Mouse (Mus musculus) limb, embryonic 10.5 days (tissue): ENCODE results near the gene Gpt2. TPM values are rescaled to one million over a fixed set of nuclear protein-coding genes. Genes with fewer than 3 reads are reported as not detected.

ENCODE experiments used
- DNase-seq: peaks from one replicate; pipeline ENCODE4 v3.0.0-alpha.2; 2017; ENCODE audit warnings: low spot score
- H3K27ac ChIP-seq: fragments of 300-500 bp; sonication (generic); 2 replicates; pipeline ENCODE4 v1.5.1; 2016; ENCODE audit warnings: mild to moderate bottlenecking
- H3K27me3 ChIP-seq: fragments of 300-500 bp; sonication (generic); 2 replicates; pipeline ENCODE4 v1.6.1; 2016; ENCODE audit warnings: low read depth, mild to moderate bottlenecking; ENCODE audit not compliant: poor library complexity, severe bottlenecking
- H3K36me3 ChIP-seq: fragments of 300-500 bp; sonication (generic); 2 replicates; pipeline ENCODE4 v1.6.1; 2016; ENCODE audit warnings: mild to moderate bottlenecking, moderate library complexity
- H3K4me1 ChIP-seq: fragments of 300-500 bp; sonication (generic); 2 replicates; pipeline ENCODE4 v1.6.1; 2016
- H3K4me3 ChIP-seq: fragments of 300-500 bp; sonication (generic); 2 replicates; pipeline ENCODE4 v1.5.1; 2016; ENCODE audit warnings: mild to moderate bottlenecking, moderate library complexity
- H3K9me3 ChIP-seq: fragments of 300-500 bp; sonication (generic); replicated peaks from 2 replicates; pipeline ENCODE4 v1.6.1; 2016; ENCODE audit warnings: mild to moderate bottlenecking
- WGBS: fragments of 180-500 bp; shearing (Covaris S2); methylation state at CpG from one replicate; pipeline ENCODE4 v1.1.7; 2016; 5-methylcytosine and 5-hydroxymethylcytosine counted together
- polyA plus RNA-seq: library from polyadenylated mRNA; unstranded; fragments of >200 nt; fragmentation: Nextera tagmentation; extraction: Ambion mirVana; gene quantifications from 2 replicates; pipeline ENCODE4 v1.2.1, GENCODE M21; 2016

The Gpt2 gene
- polyA plus RNA-seq, 1 experiment from 2014 or later = 65.8 TPM

DNA sequence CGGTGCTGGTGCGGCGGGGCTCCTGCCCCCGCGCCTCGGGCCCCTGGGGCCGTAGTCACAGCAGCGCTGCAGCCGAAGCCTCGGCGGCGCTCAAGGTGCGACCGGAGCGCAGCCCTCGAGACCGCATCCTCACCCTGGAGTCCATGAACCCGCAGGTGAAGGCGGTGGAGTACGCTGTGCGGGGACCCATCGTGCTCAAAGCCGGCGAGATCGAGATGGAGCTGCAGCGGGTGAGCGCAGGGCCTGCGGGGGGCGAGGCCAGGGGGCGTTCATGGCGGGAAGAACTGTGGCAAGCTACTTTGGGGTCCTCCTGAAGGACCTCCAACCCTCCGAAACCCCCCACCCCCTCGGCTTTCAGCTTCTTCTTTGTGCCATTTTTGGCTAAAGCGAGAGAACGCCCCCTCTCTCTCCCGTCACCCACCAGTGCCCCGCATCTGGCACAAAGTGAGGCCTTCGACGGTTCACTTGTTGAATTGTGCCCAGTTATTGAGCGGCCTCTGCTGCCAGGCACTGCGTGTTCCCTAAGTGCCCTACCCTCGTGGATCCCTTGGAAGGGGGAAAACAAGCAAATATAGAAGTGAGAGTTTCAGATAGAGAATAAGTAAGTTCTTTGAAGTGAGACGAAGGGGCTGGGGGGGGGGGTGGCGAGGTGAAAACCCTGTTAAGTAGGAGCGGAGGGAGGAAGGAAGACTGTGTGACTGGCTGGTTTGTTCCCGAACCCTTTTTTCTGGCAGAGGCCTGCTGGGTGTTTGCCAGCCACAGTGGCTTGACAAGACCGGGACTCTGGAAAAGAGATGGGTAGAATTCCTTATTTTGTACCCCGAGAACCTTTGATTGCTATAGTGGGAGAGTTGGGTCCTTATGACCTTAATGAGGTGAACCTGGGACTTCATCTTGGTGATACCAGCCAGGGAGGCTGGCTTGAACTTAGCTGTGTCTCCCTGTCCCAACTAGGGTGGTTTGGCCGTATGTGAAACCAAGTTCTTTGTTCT is 860 bp downstream of the Gpt2 start:
- WGBS = 8% methylated on average over 49 of the region's 49 CpGs
- Histone ChIP-seq H3K4me3 (peak overlapping the region; percentile 77), H3K4me1 (peaks cover 32% of the 10 kb centered on the region), H3K27me3 (no peaks in the 10 kb centered on the region), H3K36me3 (peaks cover 21% of the 10 kb centered on the region), H3K9me3 (no peaks in the 10 kb centered on the region), H3K27ac (peak overlapping the region; percentile 87)
- peak; percentile 66 for DNase-seq

DNA sequence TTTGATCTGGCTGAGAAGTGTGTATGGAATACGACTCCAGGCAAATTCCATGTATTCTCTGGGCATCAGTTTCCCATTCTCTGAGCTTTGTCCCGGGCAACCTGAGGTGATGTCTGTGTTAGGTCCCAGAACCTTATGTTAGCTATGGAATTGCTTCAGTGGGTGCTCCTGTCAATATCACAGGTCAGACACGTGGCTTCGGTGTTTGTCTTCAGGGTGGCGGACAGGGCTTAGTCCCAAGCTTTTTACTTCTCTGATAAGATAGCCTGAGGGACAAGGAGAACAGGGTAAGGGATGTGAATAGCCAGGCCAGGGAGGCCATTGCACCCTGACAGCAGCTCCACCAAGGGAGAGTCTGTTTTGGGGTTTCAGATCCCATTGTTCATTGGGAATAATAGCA is 3.7 kb downstream of the Gpt2 start:
- H3K4me1 ChIP-seq = peaks cover 43% of the 10 kb centered on the region
- no peak for DNase-seq
- no peak overlapping the region for H3K27ac ChIP-seq
- H3K27me3 ChIP-seq = no peaks in the 10 kb centered on the region
- no peak overlapping the region for H3K4me3 ChIP-seq
- peaks cover 39% of the 10 kb centered on the region for H3K36me3 ChIP-seq
- WGBS = 93% methylated on average over 5 of the region's 5 CpGs
- H3K9me3 ChIP-seq = no peaks in the 10 kb centered on the region

DNA sequence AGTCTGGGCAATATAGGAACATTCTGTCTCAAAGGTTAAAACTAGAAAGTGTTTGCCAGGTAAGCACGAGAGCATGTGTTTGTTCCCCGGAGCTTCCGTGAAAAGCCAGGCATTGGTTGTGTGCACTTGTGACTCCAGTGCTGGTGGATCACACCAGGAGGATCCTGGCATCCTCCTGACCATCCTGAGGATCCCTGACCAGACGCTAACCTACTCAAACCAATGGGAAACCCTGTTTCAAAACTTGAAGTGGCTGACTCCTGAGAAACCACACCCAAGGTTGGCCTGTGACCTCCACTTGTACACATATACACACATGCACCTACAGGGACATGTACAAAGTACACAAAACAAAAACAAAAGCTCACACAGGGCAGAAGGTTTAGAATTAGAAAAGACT is 4.4 kb downstream of the Gpt2 start:
- WGBS = 94% methylated on average over 4 of the region's 4 CpGs

GRCm38 (mm10) chr8:85498577-85498976 is 6.2 kb downstream of the Gpt2 start:
- H3K27me3 ChIP-seq = no peaks in the 10 kb centered on the region
- peaks cover 30% of the 10 kb centered on the region for H3K4me1 ChIP-seq
- WGBS = 22% methylated on average over 2 of the region's 2 CpGs
- H3K27ac ChIP-seq = no peak overlapping the region
- no peak for DNase-seq
- peaks cover 59% of the 10 kb centered on the region for H3K36me3 ChIP-seq
- no peak overlapping the region for H3K4me3 ChIP-seq
- H3K9me3 ChIP-seq = no peaks in the 10 kb centered on the region

More for the DNA sequence above, 4.4 kb downstream of the Gpt2 start:
- Histone ChIP-seq H3K27me3 (no peaks in the 10 kb centered on the region), H3K36me3 (peaks cover 42% of the 10 kb centered on the region), H3K4me3 (no peak overlapping the region), H3K27ac (no peak overlapping the region), H3K9me3 (no peaks in the 10 kb centered on the region), H3K4me1 (peaks cover 37% of the 10 kb centered on the region)
- no peak for DNase-seq

GRCm38 (mm10) chr8:85500460-85500859 is 8.1 kb downstream of the Gpt2 start:
- Histone ChIP-seq H3K36me3 (peaks cover 71% of the 10 kb centered on the region), H3K27me3 (no peaks in the 10 kb centered on the region), H3K4me3 (no peak overlapping the region), H3K27ac (no peak overlapping the region), H3K9me3 (no peaks in the 10 kb centered on the region), H3K4me1 (peaks cover 17% of the 10 kb centered on the region; the same call in 1 of the 2 replicates)
- 92% methylated on average over 10 of the region's 10 CpGs for WGBS
- DNase-seq = no peak

GRCm38 (mm10) chr8:85500955-85501685 is 8.7 kb downstream of the Gpt2 start:
- no peak for DNase-seq
- no peaks in the 10 kb centered on the region for H3K9me3 ChIP-seq
- H3K4me1 ChIP-seq = peaks cover 17% of the 10 kb centered on the region; the same call in 1 of the 2 replicates
- no peak overlapping the region for H3K4me3 ChIP-seq
- WGBS = 85% methylated on average over 11 of the region's 11 CpGs
- H3K27ac ChIP-seq = no peak overlapping the region
- H3K36me3 ChIP-seq = peaks cover 75% of the 10 kb centered on the region
- H3K27me3 ChIP-seq = no peaks in the 10 kb centered on the region

DNA sequence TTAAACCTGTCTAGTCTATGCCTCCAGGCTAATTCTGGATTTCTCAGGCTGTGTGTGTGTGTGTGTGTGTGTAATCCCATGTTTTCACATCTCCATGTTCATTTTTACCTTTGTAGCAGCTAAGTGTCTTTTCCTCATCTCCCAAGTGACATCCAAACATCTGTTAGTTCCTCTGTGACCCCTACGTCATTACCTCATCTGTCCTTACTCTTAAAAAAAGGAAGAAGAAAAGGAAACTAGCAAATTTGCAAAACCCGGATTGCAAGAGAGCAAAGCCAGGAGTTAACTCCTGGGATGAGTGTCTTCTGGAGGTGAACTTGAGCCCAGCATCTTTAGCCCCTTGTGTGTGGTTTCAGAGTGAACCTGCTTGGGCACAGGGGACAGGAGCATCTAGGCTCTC is 10.0 kb downstream of the Gpt2 start:
- Histone ChIP-seq H3K36me3 (peaks cover 74% of the 10 kb centered on the region), H3K27me3 (no peaks in the 10 kb centered on the region), H3K4me1 (peaks cover 17% of the 10 kb centered on the region; the same call in 1 of the 2 replicates), H3K27ac (no peak overlapping the region), H3K9me3 (no peaks in the 10 kb centered on the region), H3K4me3 (no peak overlapping the region)
- DNase-seq = no peak
- whole genome bisulfite sequencing = 86% methylated on average over 2 of the region's 2 CpGs

- WGBS = 69% methylated on average over 3 of the region's 3 CpGs
- Histone ChIP-seq H3K27ac (no peak overlapping the region), H3K9me3 (no peaks in the 10 kb centered on the region), H3K4me3 (no peak overlapping the region), H3K27me3 (no peaks in the 10 kb centered on the region), H3K4me1 (peaks cover 17% of the 10 kb centered on the region; the same call in 1 of the 2 replicates), H3K36me3 (peaks cover 81% of the 10 kb centered on the region)
- no peak for DNase-seq
Observed at GRCm38 (mm10) chr8:85503065-85503464, 10.7 kb downstream of the Gpt2 start.

GRCm38 (mm10) chr8:85504704-85505103 is 12.3 kb downstream of the Gpt2 start:
- no peaks in the 10 kb centered on the region for H3K9me3 ChIP-seq
- peaks cover 6% of the 10 kb centered on the region; the same call in 1 of the 2 replicates for H3K4me1 ChIP-seq
- WGBS = 89% methylated on average over 6 of the region's 6 CpGs
- H3K27ac ChIP-seq = no peak overlapping the region
- DNase-seq = no peak
- no peaks in the 10 kb centered on the region for H3K27me3 ChIP-seq
- no peak overlapping the region for H3K4me3 ChIP-seq
- H3K36me3 ChIP-seq = peaks cover 92% of the 10 kb centered on the region

GRCm38 (mm10) chr8:85506620-85507019 is 14.2 kb downstream of the Gpt2 start:
- H3K27me3 ChIP-seq = no peaks in the 10 kb centered on the region
- peaks cover 95% of the 10 kb centered on the region for H3K36me3 ChIP-seq
- H3K4me1 ChIP-seq = peaks cover 6% of the 10 kb centered on the region; the same call in 1 of the 2 replicates
- 80% methylated on average over 4 of the region's 4 CpGs for whole genome bisulfite sequencing
- no peak overlapping the region for H3K27ac ChIP-seq
- no peaks in the 10 kb centered on the region for H3K9me3 ChIP-seq
- DNase-seq = no peak
- no peak overlapping the region for H3K4me3 ChIP-seq

GRCm38 (mm10) chr8:85508661-85509060 is 16.3 kb downstream of the Gpt2 start:
- H3K4me1 ChIP-seq = no peaks in the 10 kb centered on the region
- no peak overlapping the region for H3K27ac ChIP-seq
- no peak for DNase-seq
- no peaks in the 10 kb centered on the region for H3K9me3 ChIP-seq
- H3K36me3 ChIP-seq = peaks cover 97% of the 10 kb centered on the region
- H3K4me3 ChIP-seq = no peak overlapping the region
- 74% methylated on average over 4 of the region's 4 CpGs for WGBS
- no peaks in the 10 kb centered on the region for H3K27me3 ChIP-seq

GRCm38 (mm10) chr8:85512234-85512633 is 19.9 kb downstream of the Gpt2 start:
- Histone ChIP-seq H3K4me1 (no peaks in the 10 kb centered on the region), H3K9me3 (no peaks in the 10 kb centered on the region), H3K27me3 (no peaks in the 10 kb centered on the region), H3K27ac (no peak overlapping the region), H3K36me3 (peaks cover 98% of the 10 kb centered on the region), H3K4me3 (no peak overlapping the region)
- no peak for DNase-seq
- 94% methylated on average over 8 of the region's 8 CpGs for WGBS

- no peak overlapping the region for H3K4me3 ChIP-seq
- H3K27ac ChIP-seq = no peak overlapping the region
- DNase-seq = no peak
- WGBS = 89% methylated on average over 4 of the region's 4 CpGs
- H3K4me1 ChIP-seq = no peaks in the 10 kb centered on the region
- H3K9me3 ChIP-seq = no peaks in the 10 kb centered on the region
- H3K27me3 ChIP-seq = no peaks in the 10 kb centered on the region
- peaks cover 99% of the 10 kb centered on the region for H3K36me3 ChIP-seq
Observed at GRCm38 (mm10) chr8:85513283-85513682, 20.9 kb downstream of the Gpt2 start.
